Comparison of ENCODE assay signal across 21 mouse cellular contexts in genomic region chr11:31724506-31724905, GRCm38 (mm10). TPM values are rescaled to one million over a fixed set of nuclear protein-coding genes. Genes with fewer than 3 reads are reported as not detected.
DNase-seq lines count a peak whose midpoint lies in the region; ATAC-seq and TF ChIP-seq lines count a peak whose summit lies in the region.
"Had no signal": no experiment of that assay in that cellular context is flagged by ENCODE, and none has a peak within 500 bp of the region (broad histone marks: within the 10 kb centered on the region; RNA-seq: fewer than 3 reads in every experiment).

No protein-coding gene starts in this region.

- H3K79me2 ChIP-seq in myocyte (ENCODE audit: control insufficient read depth, insufficient read depth) = no peaks in the 10 kb centered on the region

- no peak overlapping the region for H3K9ac ChIP-seq in hindbrain, postnatal 0 days (replicated peaks; ENCODE audit: low read length)
- no peak overlapping the region for H3K9ac ChIP-seq in hindbrain, embryonic 14.5 days
- H3K9ac ChIP-seq in limb, embryonic 14.5 days (ENCODE audit: low read depth, low read length, severe bottlenecking) = no peak overlapping the region

- TF ChIP-seq CTCF in hindbrain, postnatal 0 days (IDR thresholded peaks at IDR 0.05; ENCODE audit: low read depth) = no peak

- H3K27ac ChIP-seq in hindbrain, postnatal 0 days = no peak overlapping the region
- H3K27ac ChIP-seq in hindbrain, embryonic 14.5 days = no peak overlapping the region
- no peak overlapping the region for H3K27ac ChIP-seq in limb, embryonic 14.5 days (replicated peaks; ENCODE audit: low read depth, low read length)
- H3K27ac ChIP-seq in limb, embryonic 10.5 days = no peak overlapping the region

- ATAC-seq in hindbrain, postnatal 0 days = peak; percentile 25; the same call in 1 of the 2 replicates
- ATAC-seq in hindbrain, embryonic 14.5 days (ENCODE audit: low FRiP score) = no peak
- ATAC-seq in limb, embryonic 14.5 days (ENCODE audit: low FRiP score, low read depth) = peak; percentile 53; the same call in 1 of the 2 replicates
- ATAC-seq: activated CD4-positive, CD25-positive, alpha-beta regulatory T cell, adult 4 months; CD4-positive, CD25-positive, alpha-beta regulatory T cell, adult 4 months; Patski had no signal

- no peaks in the 10 kb centered on the region for H3K36me3 ChIP-seq in hindbrain, postnatal 0 days (ENCODE audit: insufficient read depth, low read length)
- no peaks in the 10 kb centered on the region for H3K36me3 ChIP-seq in hindbrain, embryonic 14.5 days (replicated peaks; ENCODE audit: control insufficient read depth, insufficient read depth)
- H3K36me3 ChIP-seq in limb, embryonic 14.5 days (ENCODE audit: control insufficient read depth, insufficient read depth, low read length) = no peaks in the 10 kb centered on the region
- no peaks in the 10 kb centered on the region for H3K36me3 ChIP-seq in limb, embryonic 10.5 days
- H3K36me3 ChIP-seq in myocyte (ENCODE audit: control insufficient read depth, insufficient read depth) = no peaks in the 10 kb centered on the region
- H3K36me3 ChIP-seq: G1E had no signal

- H3K4me3 ChIP-seq in hindbrain, postnatal 0 days (ENCODE audit: low read length) = no peak overlapping the region
- no peak overlapping the region for H3K4me3 ChIP-seq in hindbrain, embryonic 14.5 days (replicated peaks; ENCODE audit: low read length)
- H3K4me3 ChIP-seq in limb, embryonic 14.5 days (replicated peaks; ENCODE audit: low read length) = no peak overlapping the region
- no peak overlapping the region for H3K4me3 ChIP-seq in limb, embryonic 10.5 days
- H3K4me3 ChIP-seq in myocyte = no peak overlapping the region

- no peak overlapping the region for H3K4me2 ChIP-seq in hindbrain, postnatal 0 days (ENCODE audit: low read depth, low read length)
- no peak overlapping the region for H3K4me2 ChIP-seq in hindbrain, embryonic 14.5 days (replicated peaks)
- no peak overlapping the region for H3K4me2 ChIP-seq in limb, embryonic 14.5 days (replicated peaks; ENCODE audit: low read depth, low read length, severe bottlenecking)
- no peak overlapping the region for H3K4me2 ChIP-seq in myocyte (ENCODE audit: low read depth)

- TF ChIP-seq POLR2A in limb, embryonic 14.5 days (IDR thresholded peaks at IDR 0.05; ENCODE audit: borderline replicate concordance, extremely low read depth, insufficient read depth, insufficient read length) = no peak
- no peak for TF ChIP-seq POLR2A in myocyte (IDR thresholded peaks at IDR 0.05; ENCODE audit: insufficient read length, low read depth)

- no peaks in the 10 kb centered on the region for H3K9me3 ChIP-seq in hindbrain, postnatal 0 days (ENCODE audit: low read length)
- no peaks in the 10 kb centered on the region for H3K9me3 ChIP-seq in hindbrain, embryonic 14.5 days (ENCODE audit: control insufficient read depth, low read length)
- no peaks in the 10 kb centered on the region for H3K9me3 ChIP-seq in limb, embryonic 14.5 days (ENCODE audit: control insufficient read depth, low read length)
- H3K9me3 ChIP-seq in limb, embryonic 10.5 days (replicated peaks) = no peaks in the 10 kb centered on the region
- H3K9me3 ChIP-seq: G1E had no signal

- no peak overlapping the region for H3ac ChIP-seq in myocyte (ENCODE audit: control insufficient read depth, insufficient read length)

- WGBS in hindbrain, postnatal 0 days = 70% methylated on average over 1 of the region's 1 CpGs
- WGBS in hindbrain, embryonic 14.5 days = 64% methylated on average over 1 of the region's 1 CpGs
- WGBS in limb, embryonic 14.5 days = 89% methylated on average over 1 of the region's 1 CpGs
- 76% methylated on average over 1 of the region's 1 CpGs for WGBS in limb, embryonic 10.5 days

- no peaks in the 10 kb centered on the region for H3K4me1 ChIP-seq in hindbrain, postnatal 0 days (ENCODE audit: insufficient read depth, low read length)
- H3K4me1 ChIP-seq in hindbrain, embryonic 14.5 days (replicated peaks; ENCODE audit: control insufficient read depth, insufficient read depth, low read length) = no peaks in the 10 kb centered on the region
- no peaks in the 10 kb centered on the region for H3K4me1 ChIP-seq in limb, embryonic 14.5 days (ENCODE audit: control insufficient read depth, insufficient read depth, low read length)
- no peaks in the 10 kb centered on the region for H3K4me1 ChIP-seq in limb, embryonic 10.5 days

- DNase-seq in hindbrain, postnatal 0 days (ENCODE audit: low spot score) = no peak
- DNase-seq in hindbrain, embryonic 14.5 days (ENCODE audit: low spot score) = no peak
- DNase-seq in limb, embryonic 14.5 days (ENCODE audit: low spot score) = no peak
- no peak for DNase-seq in limb, embryonic 10.5 days (ENCODE audit: low spot score)
- no peak for DNase-seq in thymus, postnatal 4 days
- DNase-seq: adrenal gland, adult 2 months; adrenal gland, adult 8-10 months; adrenal gland, postnatal 10 days; adrenal gland, postnatal 14 days; adrenal gland, postnatal 25 days; adrenal gland, postnatal 36 days; B cell, adult 2 months; cerebellum, adult 11 months; cerebellum, adult 11-12 months; cerebellum, adult 18-20 months had no signal

- no peaks in the 10 kb centered on the region for H3K27me3 ChIP-seq in hindbrain, postnatal 0 days (ENCODE audit: insufficient read depth, low read length)
- H3K27me3 ChIP-seq in hindbrain, embryonic 14.5 days (ENCODE audit: control insufficient read depth, insufficient read depth, low read length) = no peaks in the 10 kb centered on the region
- no peaks in the 10 kb centered on the region for H3K27me3 ChIP-seq in limb, embryonic 14.5 days (ENCODE audit: control insufficient read depth, insufficient read depth, low read length)
- no peaks in the 10 kb centered on the region for H3K27me3 ChIP-seq in limb, embryonic 10.5 days (ENCODE audit: low read depth, poor library complexity, severe bottlenecking)
- no peaks in the 10 kb centered on the region for H3K27me3 ChIP-seq in myocyte (ENCODE audit: control insufficient read depth, insufficient read depth, insufficient read length)
- H3K27me3 ChIP-seq: CH12.LX, Patski had no signal

TF ChIP-seq in myocyte, 11 proteins besides CTCF, POLR2A, EP300 and RAD21:
- TF ChIP-seq MAX (IDR thresholded peaks at IDR 0.05; ENCODE audit: low read depth) (no peak), REST (IDR thresholded peaks at IDR 0.05; ENCODE audit: insufficient read depth, insufficient read length) (no peak), MYOD1 (IDR thresholded peaks at IDR 0.05; ENCODE audit: control insufficient read depth in 1 of 3, insufficient read length in 2 of 3, low read depth in 2 of 3) (peak; percentile 41 to 84 (median 60)), SRF (IDR thresholded peaks at IDR 0.05; ENCODE audit: control insufficient read depth, insufficient read length, low read depth) (no peak), POLR2AphosphoS2 (IDR thresholded peaks at IDR 0.05; ENCODE audit: insufficient read length, low read depth) (no peak), CEBPB (IDR thresholded peaks at IDR 0.05; ENCODE audit: insufficient read depth, poor library complexity, severe bottlenecking) (no peak), MYOG (IDR thresholded peaks at IDR 0.05; ENCODE audit: control insufficient read depth in 1 of 3, insufficient read depth in 1 of 3, insufficient read length in 2 of 3, low read depth in 2 of 3) (peak in 2 of 3 experiments; percentile 48 to 84), E2F4 (IDR thresholded peaks at IDR 0.05; ENCODE audit: insufficient read depth) (no peak), USF1 (IDR thresholded peaks at IDR 0.05; ENCODE audit: low read depth) (no peak), TCF3 (IDR thresholded peaks at IDR 0.05; ENCODE audit: insufficient read length, low read depth) (no peak), TCF12 (IDR thresholded peaks at IDR 0.05; ENCODE audit: insufficient read depth, poor library complexity, severe bottlenecking) (peak; percentile 37)
TF ChIP-seq in myocyte: peak in this region for 3.

RNA-seq across cellular contexts. Expression of gene Bod1, which starts 52.8 kb away (rescaled TPM):
- total RNA-seq in hindbrain, postnatal 0 days (2014; rRNA removed) = 91.2 and 113 TPM in 2 replicates
- 125 and 134 TPM in 2 replicates for polyA plus RNA-seq in hindbrain, postnatal 0 days (2015; fragmentation: Nextera tagmentation; extraction: Ambion mirVana)
- polyA plus RNA-seq in hindbrain, embryonic 14.5 days (2014; fragmentation: Nextera tagmentation; extraction: Ambion mirVana) = 146 and 149 TPM in 2 replicates
- 125 TPM in 2 replicates for polyA plus RNA-seq in limb, embryonic 14.5 days (2012; rRNA removed)
- polyA plus RNA-seq in limb, embryonic 14.5 days (2014; fragmentation: Nextera tagmentation; extraction: Ambion mirVana) = 120 and 128 TPM in 2 replicates
- 108 and 118 TPM in 2 replicates for polyA plus RNA-seq in limb, embryonic 10.5 days (2016; fragmentation: Nextera tagmentation; extraction: Ambion mirVana)
- polyA plus RNA-seq in myocyte (2012; fragmentation: generic; extraction: Trizol) = 115 TPM
